Mouse (Mus musculus): Measurements from ENCODE around the gene Usp24. TPM values are rescaled to one million over a fixed set of nuclear protein-coding genes. Genes with fewer than 3 reads are reported as not detected.
A peak's percentile ranks its signal among the peaks of the same experiment; 100 is the strongest.

The Usp24 gene
- total RNA-seq, 1 experiment, result 30.5 TPM

DNA sequence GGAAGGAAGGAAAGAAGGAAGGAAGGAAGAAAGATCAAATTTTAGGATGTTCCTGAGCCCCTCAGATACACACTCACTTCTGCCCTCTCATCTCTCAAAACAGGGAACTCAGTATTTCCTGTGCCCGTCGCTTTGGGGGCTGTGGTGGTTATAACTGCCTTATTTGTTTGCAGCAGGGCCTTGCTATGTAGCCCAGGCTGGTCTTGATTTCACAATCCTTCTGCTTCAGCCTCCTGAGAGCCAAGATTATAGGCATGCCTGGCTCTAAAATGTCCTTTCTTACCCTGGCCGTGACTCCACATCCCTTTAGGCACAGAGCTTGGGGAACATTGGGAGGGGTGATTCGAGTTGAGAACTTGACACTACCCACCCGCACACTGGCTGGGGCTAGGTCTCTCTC lies 146.5 kb downstream of the Usp24 start:
- Histone ChIP-seq H3K4me3 (ENCODE audit: insufficient read depth in 1 of 2, low read depth in 1 of 2, low read length in 2 of 2, poor library complexity in 1 of 2, severe bottlenecking in 1 of 2) (no peak overlapping the region), H3K27ac (ENCODE audit: insufficient read depth, low read depth, low read length, poor library complexity, severe bottlenecking) (no peak overlapping the region), H3K36me3 (ENCODE audit: control insufficient read depth, insufficient read depth, low read length, poor library complexity, severe bottlenecking) (no peaks in the 10 kb centered on the region; the same call in 1 of the 2 replicates), H3K9ac (ENCODE audit: insufficient read depth, low read depth, low read length, poor library complexity, severe bottlenecking) (no peak overlapping the region), H3K4me1 (ENCODE audit: control insufficient read depth in 2 of 2, insufficient read depth in 2 of 2, low read length in 2 of 2, poor library complexity in 1 of 2) (peaks cover 0 to 12% of the 10 kb centered on the region in 2 experiments; a peak in 1 of 4 replicates), H3K9me3 (ENCODE audit: control insufficient read depth, insufficient read depth, low read depth, low read length) (no peaks in the 10 kb centered on the region)
- DNase-seq (ENCODE audit: low read depth, low spot score), result no peak
- TF ChIP-seq ZC3H11A (IDR thresholded peaks at IDR 0.05; ENCODE audit: borderline replicate concordance, low read depth, low read length) (no peak), HCFC1 (IDR thresholded peaks at IDR 0.05; ENCODE audit: borderline replicate concordance, insufficient read depth, low read length) (no peak)
- in situ Hi-C loops (cut with MboI; ENCODE audit: low sequenced_read_pairs in 2 of 2, unreplicated experiment in 2 of 2), result no loop called here

GRCm38 (mm10) chr4:106463174-106463801 lies 147.3 kb downstream of the Usp24 start:
- H3K27ac ChIP-seq (ENCODE audit: insufficient read depth, low read depth, low read length, poor library complexity, severe bottlenecking), result no peak overlapping the region
- in situ Hi-C loops (cut with MboI; ENCODE audit: low sequenced_read_pairs in 2 of 2, unreplicated experiment in 2 of 2), result no loop called here
- no peak for DNase-seq (ENCODE audit: low read depth, low spot score)
- peak overlapping the region; percentile 49 for H3K9ac ChIP-seq (ENCODE audit: insufficient read depth, low read depth, low read length, poor library complexity, severe bottlenecking)
- H3K9me3 ChIP-seq (ENCODE audit: control insufficient read depth, insufficient read depth, low read depth, low read length), result no peaks in the 10 kb centered on the region
- peak overlapping the region; percentile 40 to 59; a peak in 3 of 4 replicates for H3K4me3 ChIP-seq (ENCODE audit: insufficient read depth in 1 of 2, low read depth in 1 of 2, low read length in 2 of 2, poor library complexity in 1 of 2, severe bottlenecking in 1 of 2)
- no peak for TF ChIP-seq MAFK (IDR thresholded peaks at IDR 0.05; ENCODE audit: insufficient read depth, low read depth, low read length)
- TF ChIP-seq ZNF384 (IDR thresholded peaks at IDR 0.05; ENCODE audit: low read depth, low read length), result no peak
- no peak for TF ChIP-seq ZC3H11A (IDR thresholded peaks at IDR 0.05; ENCODE audit: borderline replicate concordance, low read depth, low read length)
- TF ChIP-seq CHD2 (IDR thresholded peaks at IDR 0.05; ENCODE audit: low read depth, low read length), result no peak
- TF ChIP-seq HCFC1 (IDR thresholded peaks at IDR 0.05; ENCODE audit: borderline replicate concordance, insufficient read depth, low read length), result no peak
- peaks cover 0 to 12% of the 10 kb centered on the region in 2 experiments; a peak in 1 of 4 replicates for H3K4me1 ChIP-seq (ENCODE audit: control insufficient read depth in 2 of 2, insufficient read depth in 2 of 2, low read length in 2 of 2, poor library complexity in 1 of 2)
- no peaks in the 10 kb centered on the region; the same call in 1 of the 2 replicates for H3K36me3 ChIP-seq (ENCODE audit: control insufficient read depth, insufficient read depth, low read length, poor library complexity, severe bottlenecking)

DNA sequence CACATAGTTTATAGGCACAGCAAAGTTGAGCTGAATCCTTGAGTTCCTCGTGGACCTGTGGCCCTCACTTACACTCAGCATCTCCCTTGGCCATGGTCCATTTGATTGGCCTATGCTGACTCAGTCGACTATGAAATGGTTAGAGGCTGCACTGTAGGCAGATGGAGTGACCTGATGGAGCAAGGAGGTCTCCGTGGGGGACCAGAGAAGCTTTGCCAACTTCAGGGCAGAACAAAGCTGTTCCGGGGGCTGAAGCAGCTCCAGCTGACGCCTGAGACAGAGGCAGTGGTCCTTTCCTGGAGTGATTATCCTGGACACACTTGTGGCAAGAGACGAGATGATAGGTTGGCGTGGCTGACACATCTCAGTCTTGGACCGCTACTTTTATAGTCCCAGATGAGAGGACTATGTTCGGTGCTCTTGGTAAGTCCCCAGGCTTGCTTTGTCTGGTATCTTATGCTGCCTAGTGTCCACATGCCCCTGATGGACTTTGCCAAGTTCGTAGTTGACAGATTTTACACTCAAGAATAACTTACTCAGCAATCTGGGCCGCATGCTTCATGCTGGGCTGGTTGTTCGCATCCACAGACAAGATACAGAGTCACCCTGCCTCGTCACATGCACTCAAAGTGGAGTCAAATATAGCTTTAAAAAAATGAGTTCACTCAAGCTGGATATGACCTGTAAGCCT lies 151.6 kb downstream of the Usp24 start:
- Histone ChIP-seq H3K36me3 (ENCODE audit: control insufficient read depth, insufficient read depth, low read length, poor library complexity, severe bottlenecking) (no peaks in the 10 kb centered on the region), H3K4me1 (ENCODE audit: control insufficient read depth in 2 of 2, insufficient read depth in 2 of 2, low read length in 2 of 2, poor library complexity in 1 of 2) (peaks cover 0 to 12% of the 10 kb centered on the region in 2 experiments; a peak in 1 of 4 replicates), H3K9me3 (ENCODE audit: control insufficient read depth, insufficient read depth, low read depth, low read length) (no peaks in the 10 kb centered on the region), H3K9ac (ENCODE audit: insufficient read depth, low read depth, low read length, poor library complexity, severe bottlenecking) (no peak overlapping the region), H3K4me3 (ENCODE audit: insufficient read depth in 1 of 2, low read depth in 1 of 2, low read length in 2 of 2, poor library complexity in 1 of 2, severe bottlenecking in 1 of 2) (no peak overlapping the region), H3K27ac (ENCODE audit: insufficient read depth, low read depth, low read length, poor library complexity, severe bottlenecking) (no peak overlapping the region)
- TF ChIP-seq ZNF384 (IDR thresholded peaks at IDR 0.05; ENCODE audit: low read depth, low read length), result no peak
- no peak for TF ChIP-seq MAFK (IDR thresholded peaks at IDR 0.05; ENCODE audit: insufficient read depth, low read depth, low read length)
- no peak for TF ChIP-seq HCFC1 (IDR thresholded peaks at IDR 0.05; ENCODE audit: borderline replicate concordance, insufficient read depth, low read length)
- TF ChIP-seq CHD2 (IDR thresholded peaks at IDR 0.05; ENCODE audit: low read depth, low read length), result no peak
- TF ChIP-seq ZC3H11A (IDR thresholded peaks at IDR 0.05; ENCODE audit: borderline replicate concordance, low read depth, low read length), result no peak
- in situ Hi-C loops (cut with MboI; ENCODE audit: low sequenced_read_pairs in 2 of 2, unreplicated experiment in 2 of 2), result no loop called here
- no peak for DNase-seq (ENCODE audit: low read depth, low spot score)

GRCm38 (mm10) chr4:106470921-106471320 lies 154.9 kb downstream of the Usp24 start:
- DNase-seq (ENCODE audit: low read depth, low spot score), result no peak
- in situ Hi-C loops (cut with MboI; ENCODE audit: low sequenced_read_pairs in 2 of 2, unreplicated experiment in 2 of 2), result no loop called here
- Histone ChIP-seq H3K36me3 (ENCODE audit: control insufficient read depth, insufficient read depth, low read length, poor library complexity, severe bottlenecking) (no peaks in the 10 kb centered on the region), H3K9me3 (ENCODE audit: control insufficient read depth, insufficient read depth, low read depth, low read length) (no peaks in the 10 kb centered on the region), H3K9ac (ENCODE audit: insufficient read depth, low read depth, low read length, poor library complexity, severe bottlenecking) (no peak overlapping the region), H3K4me3 (ENCODE audit: insufficient read depth in 1 of 2, low read depth in 1 of 2, low read length in 2 of 2, poor library complexity in 1 of 2, severe bottlenecking in 1 of 2) (no peak overlapping the region), H3K4me1 (ENCODE audit: control insufficient read depth in 2 of 2, insufficient read depth in 2 of 2, low read length in 2 of 2, poor library complexity in 1 of 2) (no peaks in the 10 kb centered on the region), H3K27ac (ENCODE audit: insufficient read depth, low read depth, low read length, poor library complexity, severe bottlenecking) (no peak overlapping the region)
- TF ChIP-seq HCFC1 (IDR thresholded peaks at IDR 0.05; ENCODE audit: borderline replicate concordance, insufficient read depth, low read length) (no peak), ZC3H11A (IDR thresholded peaks at IDR 0.05; ENCODE audit: borderline replicate concordance, low read depth, low read length) (no peak), MAFK (IDR thresholded peaks at IDR 0.05; ENCODE audit: insufficient read depth, low read depth, low read length) (no peak), ZNF384 (IDR thresholded peaks at IDR 0.05; ENCODE audit: low read depth, low read length) (no peak), CHD2 (IDR thresholded peaks at IDR 0.05; ENCODE audit: low read depth, low read length) (no peak)

Data from ES-E14 (cell line).